Mouse (Mus musculus) testis, adult 2 months (tissue): ENCODE data around the gene Arhgap35. TPM values are rescaled to one million over a fixed set of nuclear protein-coding genes. Genes with fewer than 3 reads are reported as not detected.

Source experiments
- H3K27ac ChIP-seq: fragments of 200-500 bp; 2 replicates; pipeline ENCODE4 v1.5.1; 2012; ENCODE audit warnings: low read depth, low read length; ENCODE audit not compliant: control insufficient read depth, insufficient read depth
- H3K27me3 ChIP-seq: fragments of 200-500 bp; 2 replicates; pipeline ENCODE4 v1.6.1; 2012; ENCODE audit warnings: mild to moderate bottlenecking, low read length, moderate library complexity; ENCODE audit not compliant: control insufficient read depth, insufficient read depth
- H3K36me3 ChIP-seq: fragments of 200-500 bp; 2 replicates; pipeline ENCODE4 v1.6.1; 2012; ENCODE audit warnings: mild to moderate bottlenecking, low read length; ENCODE audit not compliant: control insufficient read depth, insufficient read depth
- H3K4me1 ChIP-seq: fragments of 200-500 bp; 2 replicates; pipeline ENCODE4 v1.6.1; 2012; ENCODE audit warnings: low read length; ENCODE audit not compliant: control insufficient read depth, insufficient read depth
- H3K4me3 ChIP-seq: fragments of 200-500 bp; 2 replicates; pipeline ENCODE4 v1.5.1; 2012; ENCODE audit warnings: low read depth, mild to moderate bottlenecking, low read length, moderate library complexity, mixed read lengths; ENCODE audit not compliant: control insufficient read depth
- CTCF ChIP-seq: fragments of 200-500 bp; IDR thresholded peaks from 2 replicates; pipeline ENCODE4 v1.5.1; 2012; ENCODE audit warnings: low read depth, mild to moderate bottlenecking, inconsistent platforms, low read length, moderate library complexity; ENCODE audit not compliant: control insufficient read depth, insufficient read depth, insufficient replicate concordance
- POLR2A ChIP-seq: fragments of 200-500 bp; IDR thresholded peaks from 2 replicates; pipeline ENCODE4 v1.6.1; 2012; ENCODE audit warnings: low read depth, mild to moderate bottlenecking, inconsistent platforms, low read length, moderate library complexity; ENCODE audit not compliant: control insufficient read depth
- polyA plus RNA-seq: library from polyadenylated mRNA; depleted of rRNA; stranded (reverse); fragments of >200 nt; gene quantifications from 2 replicates; pipeline ENCODE4 v1.2.3, GENCODE M21; 2012

Gene Arhgap35
- polyA plus RNA-seq, 1 experiment = 21.7 TPM

- Histone ChIP-seq H3K36me3 (no peaks in the 10 kb centered on the region), H3K27me3 (no peaks in the 10 kb centered on the region), H3K27ac (no peak overlapping the region), H3K4me3 (no peak overlapping the region), H3K4me1 (no peaks in the 10 kb centered on the region)
- TF ChIP-seq POLR2A (no peak), CTCF (no peak)
These were observed 13.1 kb downstream of the Arhgap35 start for GRCm38 (mm10) chr7:16601683-16602102.

GRCm38 (mm10) chr7:16599006-16599405, 15.8 kb downstream of the Arhgap35 start:
- Histone ChIP-seq H3K27me3 (no peaks in the 10 kb centered on the region), H3K4me1 (no peaks in the 10 kb centered on the region), H3K27ac (no peak overlapping the region), H3K4me3 (no peak overlapping the region), H3K36me3 (no peaks in the 10 kb centered on the region)
- no peak for TF ChIP-seq POLR2A
- TF ChIP-seq CTCF = no peak

GRCm38 (mm10) chr7:16591292-16591691, 23.5 kb downstream of the Arhgap35 start:
- Histone ChIP-seq H3K27ac (no peak overlapping the region), H3K4me1 (no peaks in the 10 kb centered on the region), H3K27me3 (no peaks in the 10 kb centered on the region), H3K36me3 (no peaks in the 10 kb centered on the region), H3K4me3 (no peak overlapping the region)
- TF ChIP-seq POLR2A = no peak
- TF ChIP-seq CTCF = no peak

- Histone ChIP-seq H3K27ac (no peak overlapping the region), H3K27me3 (no peaks in the 10 kb centered on the region), H3K4me1 (no peaks in the 10 kb centered on the region), H3K4me3 (no peak overlapping the region), H3K36me3 (no peaks in the 10 kb centered on the region; the same call in 1 of the 2 replicates)
- TF ChIP-seq POLR2A = no peak
- no peak for TF ChIP-seq CTCF
These were observed 27.1 kb downstream of the Arhgap35 start for GRCm38 (mm10) chr7:16587649-16588048.

- H3K27me3 ChIP-seq = no peaks in the 10 kb centered on the region
- no peaks in the 10 kb centered on the region for H3K4me1 ChIP-seq
- no peak overlapping the region for H3K4me3 ChIP-seq
- no peaks in the 10 kb centered on the region; the same call in 1 of the 2 replicates for H3K36me3 ChIP-seq
- no peak overlapping the region for H3K27ac ChIP-seq
- TF ChIP-seq CTCF (no peak), POLR2A (no peak)
These were observed 30.4 kb downstream of the Arhgap35 start for GRCm38 (mm10) chr7:16584384-16584783.

- Histone ChIP-seq H3K36me3 (no peaks in the 10 kb centered on the region; the same call in 1 of the 2 replicates), H3K27ac (no peak overlapping the region), H3K4me1 (no peaks in the 10 kb centered on the region), H3K27me3 (no peaks in the 10 kb centered on the region), H3K4me3 (no peak overlapping the region)
- TF ChIP-seq POLR2A = no peak
- TF ChIP-seq CTCF = no peak
These were observed 31.0 kb downstream of the Arhgap35 start for GRCm38 (mm10) chr7:16583775-16584174.

- no peak for TF ChIP-seq CTCF
- TF ChIP-seq POLR2A = no peak
- Histone ChIP-seq H3K27me3 (no peaks in the 10 kb centered on the region), H3K27ac (no peak overlapping the region), H3K4me1 (no peaks in the 10 kb centered on the region), H3K36me3 (no peaks in the 10 kb centered on the region; the same call in 1 of the 2 replicates), H3K4me3 (no peak overlapping the region)
These were observed 32.5 kb downstream of the Arhgap35 start for GRCm38 (mm10) chr7:16582299-16582698.

- peak overlapping the region; percentile 44 for H3K27ac ChIP-seq
- no peaks in the 10 kb centered on the region for H3K27me3 ChIP-seq
- no peak overlapping the region for H3K4me3 ChIP-seq
- TF ChIP-seq POLR2A (no peak), CTCF (no peak)
- no peaks in the 10 kb centered on the region; the same call in 1 of the 2 replicates for H3K36me3 ChIP-seq
- no peaks in the 10 kb centered on the region for H3K4me1 ChIP-seq
These were observed 33.3 kb downstream of the Arhgap35 start for GRCm38 (mm10) chr7:16581276-16582100.
